Mouse (Mus musculus) limb, embryonic 14.5 days (tissue): ENCODE results near the gene Slc25a51. TPM values are rescaled to one million over a fixed set of nuclear protein-coding genes. Genes with fewer than 3 reads are reported as not detected.

Source experiments
- ATAC-seq: fragments of 200-750 bp; cut with Nextera tagmentation; 2 replicates; pipeline ENCODE4 v1.8.0; 2017; ENCODE audit warnings: low read depth, moderate number of reproducible peaks, moderate TSS enrichment; ENCODE audit not compliant: low FRiP score
- DNase-seq: peaks from one replicate; pipeline ENCODE4 v3.0.0-alpha.2; 2015; ENCODE audit warnings: low spot score
- H3K27ac ChIP-seq: fragments of 300-500 bp; sonication (generic); replicated peaks from 2 replicates; pipeline ENCODE4 v1.5.1; 2014; ENCODE audit warnings: low read depth, mild to moderate bottlenecking, low read length, moderate library complexity, mixed read lengths
- H3K27me3 ChIP-seq: fragments of 300-500 bp; sonication (generic); 2 replicates; pipeline ENCODE4 v1.6.1; 2014; ENCODE audit warnings: low read length, mixed read lengths; ENCODE audit not compliant: control insufficient read depth, insufficient read depth
- H3K36me3 ChIP-seq: fragments of 300-500 bp; sonication (generic); 2 replicates; pipeline ENCODE4 v1.6.1; 2014; ENCODE audit warnings: mild to moderate bottlenecking, low read length, moderate library complexity, mixed read lengths; ENCODE audit not compliant: control insufficient read depth, insufficient read depth
- H3K4me1 ChIP-seq: fragments of 300-500 bp; sonication (generic); 2 replicates; pipeline ENCODE4 v1.6.1; 2014; ENCODE audit warnings: antibody characterized with exemption, low read length, mixed read lengths; ENCODE audit not compliant: control insufficient read depth, insufficient read depth
- H3K4me2 ChIP-seq: fragments of 300-500 bp; sonication (generic); replicated peaks from 2 replicates; pipeline ENCODE4 v1.6.1; 2014; ENCODE audit warnings: low read depth, mild to moderate bottlenecking, low read length, moderate library complexity; ENCODE audit not compliant: severe bottlenecking
- H3K4me3 ChIP-seq: fragments of 300-500 bp; sonication (generic); replicated peaks from 2 replicates; pipeline ENCODE4 v1.5.1; 2014; ENCODE audit warnings: low read length
- H3K9ac ChIP-seq: fragments of 300-500 bp; sonication (generic); 2 replicates; pipeline ENCODE4 v1.6.1; 2014; ENCODE audit warnings: mild to moderate bottlenecking, low read depth, low read length, moderate library complexity; ENCODE audit not compliant: severe bottlenecking
- H3K9me3 ChIP-seq: fragments of 300-500 bp; sonication (generic); 2 replicates; pipeline ENCODE4 v1.6.1; 2016; ENCODE audit warnings: low read length; ENCODE audit not compliant: control insufficient read depth
- POLR2A ChIP-seq: fragments of 200-500 bp; IDR thresholded peaks from 2 replicates; pipeline ENCODE4 v1.8.0; 2012; ENCODE audit warnings: inconsistent platforms, mild to moderate bottlenecking, moderate library complexity, borderline replicate concordance; ENCODE audit not compliant: insufficient read depth, insufficient read length; ENCODE audit errors: extremely low read depth
- WGBS: fragments of 180-500 bp; shearing (Covaris S2); extraction: QIAGEN DNeasy Blood & Tissue Kit; methylation state at CpG from one replicate; pipeline ENCODE4 v1.1.7; 2014; 5-methylcytosine and 5-hydroxymethylcytosine counted together
- polyA plus RNA-seq, 2 experiments: library from polyadenylated mRNA; depleted of rRNA in 1 of 2; stranded (reverse) in 1 of 2; unstranded in 1 of 2; fragments of >200 nt; fragmentation: Nextera tagmentation in 1 of 2; extraction: Ambion mirVana in 1 of 2; gene quantifications; 2 replicates each; pipeline versions ENCODE4 v1.2.1 to v1.2.3; 2012 to 2014

Slc25a51 gene
- polyA plus RNA-seq, 2 experiments: 41.5 to 85.5 TPM

DNA sequence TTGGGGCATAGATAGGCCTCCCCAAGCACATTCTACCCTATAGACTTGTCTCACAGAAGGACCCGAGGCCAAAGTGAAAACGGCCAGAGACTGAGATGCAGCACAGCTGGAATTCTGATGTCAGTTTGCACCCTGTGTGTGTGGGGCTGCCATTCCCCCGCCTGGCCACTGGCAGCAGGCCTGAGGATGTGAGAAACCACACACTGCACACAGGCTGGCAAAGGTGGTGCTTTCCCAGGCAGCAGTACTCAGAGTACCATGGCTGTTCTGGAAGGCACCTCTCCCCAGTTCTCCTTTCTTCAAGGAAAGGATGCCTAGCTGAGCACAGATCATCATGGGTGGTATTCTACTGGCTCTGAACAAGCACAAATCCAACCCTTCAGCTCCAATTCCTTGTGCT, 33.7 kb upstream of the Slc25a51 start:
- no peak for TF ChIP-seq POLR2A
- Histone ChIP-seq H3K4me2 (no peak overlapping the region), H3K4me1 (peaks cover 11% of the 10 kb centered on the region), H3K36me3 (peaks cover 25% of the 10 kb centered on the region), H3K4me3 (no peak overlapping the region), H3K27me3 (no peaks in the 10 kb centered on the region), H3K9me3 (no peaks in the 10 kb centered on the region), H3K27ac (no peak overlapping the region), H3K9ac (no peak overlapping the region)
- ATAC-seq: no peak
- WGBS: 70% methylated on average over 3 of the region's 3 CpGs
- DNase-seq: no peak

DNA sequence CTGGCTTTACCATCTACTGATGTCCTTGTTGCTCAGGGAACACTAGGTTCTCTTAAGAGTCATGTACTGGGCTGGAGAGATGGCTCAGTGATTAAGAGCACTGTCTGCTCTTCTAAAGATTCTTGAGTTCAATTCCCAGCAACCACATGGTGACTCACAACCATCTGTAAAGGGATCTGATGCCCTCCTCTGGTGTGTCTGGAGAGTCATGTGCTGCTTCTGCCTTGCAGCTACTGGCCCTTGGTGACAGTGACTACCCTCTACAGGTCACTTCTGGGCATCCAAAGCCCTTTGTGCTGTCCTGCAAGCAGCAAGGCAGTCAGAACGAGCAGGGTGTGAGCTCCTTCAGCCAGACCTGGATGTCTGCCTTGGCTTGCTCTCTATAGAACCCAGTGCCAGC, 33.2 kb upstream of the Slc25a51 start:
- Histone ChIP-seq H3K4me1 (peaks cover 15% of the 10 kb centered on the region), H3K27me3 (no peaks in the 10 kb centered on the region), H3K27ac (no peak overlapping the region), H3K4me2 (no peak overlapping the region), H3K4me3 (no peak overlapping the region), H3K36me3 (peaks cover 20% of the 10 kb centered on the region), H3K9ac (no peak overlapping the region), H3K9me3 (no peaks in the 10 kb centered on the region)
- DNase-seq (no peak), ATAC-seq (no peak)
- TF ChIP-seq POLR2A: no peak
- 55% methylated on average over 1 of the region's 1 CpGs for WGBS

DNA sequence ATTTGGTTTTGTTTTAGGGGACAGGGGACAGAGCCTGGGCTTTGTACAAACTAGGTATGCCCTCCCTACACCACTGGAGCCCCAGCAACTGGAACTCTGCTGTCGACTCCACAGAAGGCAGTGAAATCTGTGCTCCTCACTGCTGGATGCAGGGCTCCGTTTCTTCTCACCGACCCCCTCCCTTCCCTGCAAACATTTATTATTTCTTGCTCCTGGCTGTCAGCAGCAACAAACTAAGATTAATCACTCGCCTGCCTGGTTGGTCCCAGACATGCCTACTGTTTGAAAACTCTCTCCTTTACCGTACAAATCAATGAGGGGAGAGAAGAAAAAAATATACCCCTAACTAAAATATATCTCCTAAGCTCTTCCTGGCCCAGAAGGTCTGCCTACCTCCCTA, 30.7 kb upstream of the Slc25a51 start:
- Histone ChIP-seq H3K27ac (no peak overlapping the region), H3K27me3 (no peaks in the 10 kb centered on the region), H3K9ac (no peak overlapping the region), H3K4me2 (no peak overlapping the region), H3K9me3 (no peaks in the 10 kb centered on the region), H3K4me1 (peaks cover 40% of the 10 kb centered on the region), H3K4me3 (no peak overlapping the region), H3K36me3 (peaks cover 8% of the 10 kb centered on the region)
- no peak for ATAC-seq
- WGBS: 6% methylated on average over 5 of the region's 5 CpGs
- TF ChIP-seq POLR2A: no peak
- DNase-seq: no peak

DNA sequence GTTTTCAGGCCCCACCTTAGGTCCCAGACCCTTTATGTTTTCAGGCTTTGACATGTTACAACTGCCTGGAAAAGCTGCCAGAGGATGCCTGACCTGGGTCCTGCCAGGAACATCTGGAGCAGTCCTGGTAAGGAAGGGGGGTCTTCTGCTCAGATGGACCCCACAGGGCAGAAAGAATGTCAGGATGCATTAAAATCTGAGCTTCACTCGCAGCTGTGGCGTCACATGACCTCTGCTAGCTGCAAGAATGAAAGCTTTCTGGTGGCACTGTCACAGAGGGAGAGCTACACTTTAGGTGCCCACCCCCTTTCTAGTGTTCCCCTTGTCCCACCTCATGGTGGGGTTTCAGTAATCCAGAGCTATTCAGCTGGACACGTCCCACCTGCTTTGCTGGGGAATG, 28.4 kb upstream of the Slc25a51 start:
- TF ChIP-seq POLR2A: no peak
- H3K4me2 ChIP-seq: no peak overlapping the region
- ATAC-seq (peak; percentile 28; the same call in 1 of the 2 replicates), DNase-seq (no peak)
- WGBS: 35% methylated on average over 3 of the region's 3 CpGs
- H3K9me3 ChIP-seq: no peaks in the 10 kb centered on the region
- H3K36me3 ChIP-seq: no peaks in the 10 kb centered on the region
- H3K27ac ChIP-seq: no peak overlapping the region
- no peaks in the 10 kb centered on the region for H3K27me3 ChIP-seq
- H3K9ac ChIP-seq: no peak overlapping the region
- no peak overlapping the region for H3K4me3 ChIP-seq
- H3K4me1 ChIP-seq: peaks cover 56% of the 10 kb centered on the region

DNA sequence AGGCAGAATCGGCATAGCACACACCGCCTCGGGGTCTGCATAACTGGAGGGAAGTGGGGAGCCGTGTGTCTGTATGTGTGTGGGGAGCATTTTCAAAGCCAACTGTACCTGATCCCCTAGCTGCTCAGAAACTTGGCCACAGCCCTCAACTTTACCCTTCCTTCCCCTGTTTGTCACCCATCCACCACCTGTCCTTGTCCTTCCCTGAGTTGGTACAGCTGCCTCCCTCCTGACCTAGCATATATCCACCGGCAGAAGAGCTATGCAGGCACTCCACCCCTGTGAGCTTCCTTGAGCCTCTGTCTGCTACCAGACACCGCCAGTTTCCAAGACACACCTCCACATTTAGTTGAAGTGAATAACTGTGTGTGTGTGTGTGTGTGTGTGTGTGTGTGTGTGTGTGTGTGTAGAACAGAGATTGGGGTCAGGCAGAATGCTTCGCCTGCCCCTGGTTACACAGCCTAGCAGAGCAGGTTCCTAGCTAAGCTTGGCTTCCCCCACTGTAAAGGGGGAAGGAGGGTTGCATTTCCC, 27.9 kb upstream of the Slc25a51 start:
- H3K4me2 ChIP-seq: no peak overlapping the region
- H3K4me1 ChIP-seq: peaks cover 56% of the 10 kb centered on the region
- H3K27ac ChIP-seq: no peak overlapping the region
- WGBS: 36% methylated on average over 7 of the region's 7 CpGs
- no peaks in the 10 kb centered on the region; the same call in 1 of the 2 replicates for H3K36me3 ChIP-seq
- ATAC-seq (peak; percentile 24; the same call in 1 of the 2 replicates), DNase-seq (peak; percentile 31)
- no peaks in the 10 kb centered on the region for H3K27me3 ChIP-seq
- TF ChIP-seq POLR2A: no peak
- no peaks in the 10 kb centered on the region for H3K9me3 ChIP-seq
- H3K9ac ChIP-seq: no peak overlapping the region
- H3K4me3 ChIP-seq: no peak overlapping the region
